Mouse (Mus musculus): ENCODE results near the gene Sfxn2.
"Not testable (repeated sequence)": the region's sequence is repeated elsewhere in the genome, so short reads cannot be mapped to it uniquely, and the experiment has no call there.

Sfxn2 gene

DNA sequence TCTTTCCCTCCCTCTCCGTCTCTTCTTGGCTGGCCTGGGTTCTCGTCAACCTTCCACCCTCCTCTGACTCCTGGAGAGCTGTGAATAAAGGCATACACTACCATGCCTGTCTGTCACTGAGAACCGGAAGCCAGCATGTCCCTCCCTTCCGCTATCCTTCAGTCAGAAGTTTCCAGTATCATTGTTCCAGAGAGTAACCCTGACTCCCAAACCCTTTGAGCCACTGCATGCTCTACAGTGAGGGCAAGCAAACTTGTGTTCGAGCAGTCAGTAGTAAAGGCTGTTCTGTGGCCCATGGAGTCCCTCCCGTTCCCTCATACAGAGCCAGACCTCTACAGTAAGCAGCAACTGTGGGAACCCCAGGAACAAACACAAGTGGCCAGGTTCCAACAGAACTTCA is 25.6 kb upstream of the Sfxn2 start:
- no peak for DNase-seq

DNA sequence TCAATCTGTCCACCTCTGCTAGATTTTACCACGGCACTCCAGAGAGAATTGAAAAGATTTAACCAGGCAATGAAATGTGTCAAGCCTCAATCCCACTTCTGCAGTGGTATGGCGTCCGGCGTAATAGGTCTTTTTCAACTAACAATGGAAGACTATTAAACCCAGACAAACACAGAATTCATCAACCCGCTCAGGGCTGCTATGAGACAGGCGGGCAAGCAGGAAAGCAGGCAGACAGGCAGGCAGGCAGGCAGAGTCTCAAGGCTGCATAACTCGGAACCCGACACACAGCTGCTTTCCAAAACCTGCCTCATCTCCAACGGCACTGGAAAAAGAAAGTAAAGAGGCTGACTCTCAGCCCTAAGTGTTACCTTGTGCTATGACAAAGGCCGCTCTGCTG is 25.1 kb upstream of the Sfxn2 start:
- DNase-seq = no peak

- no peak for DNase-seq
These were observed 22.8 kb upstream of the Sfxn2 start for GRCm38 (mm10) chr19:46550385-46550784.

- no peak for DNase-seq
These were observed 20.7 kb upstream of the Sfxn2 start for GRCm38 (mm10) chr19:46552496-46552895.

- DNase-seq = no peak
These were observed 19.6 kb upstream of the Sfxn2 start for GRCm38 (mm10) chr19:46553541-46553955.

DNA sequence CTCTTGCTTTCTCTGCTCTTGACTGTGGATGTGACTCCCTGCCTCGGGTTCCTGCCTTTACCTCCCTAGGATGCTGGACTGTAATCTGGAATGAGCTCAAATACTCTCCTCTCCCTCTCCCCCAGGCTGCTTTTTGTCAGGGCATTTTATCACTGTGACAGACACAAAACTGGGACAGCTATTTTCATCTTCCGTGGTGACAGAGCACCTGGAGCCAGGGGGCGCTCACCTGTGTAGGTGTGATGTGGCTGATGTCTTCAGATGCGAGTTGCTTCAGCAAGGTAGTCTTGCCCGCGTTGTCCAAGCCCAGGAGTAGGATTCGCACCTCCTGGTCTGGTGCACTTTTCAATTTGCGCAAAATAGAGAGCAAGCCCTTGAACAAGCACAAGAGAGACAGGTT is 15.2 kb upstream of the Sfxn2 start:
- no peak for DNase-seq

GRCm38 (mm10) chr19:46558631-46559030 is 14.5 kb upstream of the Sfxn2 start:
- no peak for DNase-seq

GRCm38 (mm10) chr19:46562132-46562531 is 11.0 kb upstream of the Sfxn2 start:
- peak; percentile 43 for DNase-seq

DNA sequence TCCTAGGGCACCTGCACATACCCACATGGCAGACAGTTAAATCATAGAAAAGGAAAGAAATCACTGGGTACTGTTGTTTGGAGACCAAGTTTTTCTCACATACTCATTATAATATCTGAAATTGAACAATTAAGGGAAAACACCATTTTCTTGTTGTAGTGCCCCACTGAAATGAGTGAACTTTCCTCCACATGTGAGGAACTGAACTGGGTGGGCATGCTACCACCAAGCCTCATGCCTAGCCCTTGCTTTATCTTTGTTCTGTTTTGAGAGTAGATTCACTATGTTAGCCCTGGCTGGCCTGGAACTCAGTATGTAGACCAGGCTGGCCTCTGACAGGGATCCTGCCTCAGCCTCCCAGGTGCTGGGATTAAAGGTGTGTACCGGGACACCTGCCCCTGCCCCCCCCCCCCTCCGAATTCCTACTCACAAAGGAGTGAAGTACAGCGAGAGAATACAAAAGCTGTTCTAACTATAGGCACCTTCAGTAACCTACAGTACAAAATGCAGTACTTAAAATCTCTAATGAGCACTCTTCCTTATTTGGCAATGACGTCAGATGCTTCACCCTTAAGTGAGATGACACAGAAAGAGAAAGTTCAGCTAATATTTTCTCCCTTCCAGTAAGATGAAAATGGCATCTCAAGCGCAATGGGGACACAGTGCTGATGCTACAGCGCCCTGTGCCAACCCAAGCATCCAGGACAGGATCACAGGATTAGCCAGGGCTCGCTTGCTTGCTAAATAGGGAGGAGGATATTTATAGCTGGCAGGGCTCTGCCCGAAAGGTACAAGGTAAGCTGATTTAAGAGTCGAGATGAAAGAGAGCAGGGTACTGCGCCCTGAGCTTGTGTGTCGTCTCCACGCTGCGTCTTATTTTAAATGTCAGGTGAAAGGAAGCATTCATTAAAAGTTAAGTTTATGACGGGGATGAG is 10.3 kb upstream of the Sfxn2 start:
- no peak for DNase-seq

GRCm38 (mm10) chr19:46563603-46564002 is 9.6 kb upstream of the Sfxn2 start:
- DNase-seq = no peak

DNA sequence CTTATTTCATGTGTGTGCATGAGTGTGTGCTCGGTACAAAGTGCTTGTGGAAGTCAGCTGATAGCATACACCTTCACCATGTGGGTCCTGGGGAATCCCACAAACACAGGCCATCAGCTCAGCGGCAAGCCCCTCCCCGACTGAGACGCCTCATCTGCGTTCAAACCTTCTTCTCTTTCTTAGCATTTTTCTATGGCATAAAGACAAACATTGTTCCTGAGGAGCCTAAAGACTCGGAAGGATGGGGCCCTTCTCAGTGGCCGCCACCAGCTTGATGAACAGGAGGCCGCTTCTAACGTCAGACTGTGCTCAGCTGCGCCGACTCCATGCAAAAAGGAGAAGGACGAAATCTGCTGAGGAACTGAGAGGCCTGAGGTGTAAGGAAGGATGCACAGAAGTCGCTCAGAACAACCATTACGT is 9.1 kb upstream of the Sfxn2 start:
- DNase-seq = no peak

DNA sequence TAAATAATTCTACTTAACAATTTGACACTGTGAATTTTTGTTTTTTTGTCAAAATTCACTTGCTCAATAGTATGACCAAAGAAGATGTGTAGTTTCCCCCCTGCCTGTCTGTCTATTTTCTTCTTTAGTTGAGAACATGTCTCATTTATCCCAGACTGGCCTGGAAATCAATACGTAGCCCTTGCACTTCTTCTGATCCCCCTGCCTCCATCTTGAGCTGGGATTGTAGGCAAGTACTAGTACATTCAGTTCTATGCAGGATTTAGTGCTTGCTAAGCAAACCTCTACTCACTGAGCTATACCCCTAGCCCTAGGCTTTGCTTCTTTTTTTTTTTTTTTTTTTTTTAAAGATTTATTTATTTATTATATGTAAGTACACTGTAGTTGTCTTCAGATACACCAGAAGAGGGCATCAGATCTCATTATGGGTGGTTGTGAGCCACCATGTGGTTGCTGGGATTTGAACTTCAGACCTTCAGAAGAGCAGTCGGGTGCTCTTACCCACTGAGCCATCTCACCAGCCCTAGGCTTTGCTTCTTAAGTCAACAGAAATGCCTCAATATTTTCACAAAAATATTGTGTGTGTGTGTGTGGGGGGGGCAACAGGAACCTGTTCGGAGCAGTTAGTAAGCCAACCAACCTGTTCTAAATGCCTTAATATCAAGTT is 1.8 kb upstream of the Sfxn2 start:
- DNase-seq = not testable (repeated sequence)

GRCm38 (mm10) chr19:46571878-46572244 is 1.3 kb upstream of the Sfxn2 start:
- no peak for DNase-seq

DNA sequence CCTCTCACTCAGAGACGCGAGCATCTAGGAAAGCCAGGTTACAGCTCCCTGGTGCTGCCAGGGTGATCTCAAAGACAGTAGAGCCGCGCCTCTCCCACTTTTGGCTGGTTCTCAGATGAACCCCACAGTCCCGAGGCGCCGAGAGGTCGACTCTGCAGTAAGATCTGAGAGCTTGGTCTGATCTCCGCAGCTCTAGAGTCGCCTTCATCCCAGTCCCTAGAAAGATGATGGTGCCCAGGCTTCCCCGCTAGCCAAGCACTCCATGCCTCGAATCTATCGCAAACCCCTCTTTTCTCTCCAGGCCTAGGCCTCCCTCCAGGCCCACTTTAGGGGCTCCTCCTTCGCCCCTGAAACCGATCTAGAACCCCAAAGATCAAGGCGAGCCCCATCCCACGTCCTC is 617 bp upstream of the Sfxn2 start:
- DNase-seq = no peak

DNA sequence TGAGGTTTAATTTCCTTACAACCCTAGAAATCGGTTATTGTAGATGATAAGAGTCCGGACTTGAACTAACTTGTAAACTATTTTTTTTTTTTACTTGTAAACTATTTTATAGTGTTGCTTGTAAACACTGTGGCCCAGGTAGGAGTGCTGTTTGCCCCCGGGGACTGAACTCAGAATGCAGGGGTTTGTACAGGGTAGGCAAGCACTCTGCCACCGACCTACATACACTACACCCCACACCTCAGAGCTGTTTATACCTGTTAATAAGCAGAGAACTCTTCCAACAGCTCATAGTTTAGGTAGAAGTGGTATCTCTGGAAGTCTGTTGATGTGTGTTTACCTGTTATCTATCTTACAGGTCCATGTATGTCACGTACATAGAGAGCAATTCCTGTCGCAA is 825 bp downstream of the Sfxn2 start:
- no peak for DNase-seq

DNA sequence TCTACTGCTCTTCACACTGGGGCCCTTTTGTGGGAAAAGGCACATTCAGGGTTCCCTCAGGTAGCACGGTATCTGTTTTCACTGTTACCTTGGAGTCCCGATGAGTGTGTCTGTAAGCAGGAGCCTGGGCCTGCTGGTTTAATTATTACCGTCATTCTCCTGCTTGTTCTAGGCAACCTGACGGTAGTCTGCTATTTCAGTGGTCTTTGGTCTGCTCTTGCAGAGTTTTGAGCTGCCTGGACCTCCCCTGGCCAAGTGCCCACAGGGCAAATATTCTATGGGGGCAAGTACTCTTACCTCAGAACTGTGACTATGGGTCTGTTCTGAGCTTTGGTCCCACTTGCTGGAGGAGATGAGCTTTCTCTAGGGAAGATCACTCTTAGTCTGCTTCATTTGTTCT is 2.0 kb downstream of the Sfxn2 start:
- DNase-seq = no peak

DNA sequence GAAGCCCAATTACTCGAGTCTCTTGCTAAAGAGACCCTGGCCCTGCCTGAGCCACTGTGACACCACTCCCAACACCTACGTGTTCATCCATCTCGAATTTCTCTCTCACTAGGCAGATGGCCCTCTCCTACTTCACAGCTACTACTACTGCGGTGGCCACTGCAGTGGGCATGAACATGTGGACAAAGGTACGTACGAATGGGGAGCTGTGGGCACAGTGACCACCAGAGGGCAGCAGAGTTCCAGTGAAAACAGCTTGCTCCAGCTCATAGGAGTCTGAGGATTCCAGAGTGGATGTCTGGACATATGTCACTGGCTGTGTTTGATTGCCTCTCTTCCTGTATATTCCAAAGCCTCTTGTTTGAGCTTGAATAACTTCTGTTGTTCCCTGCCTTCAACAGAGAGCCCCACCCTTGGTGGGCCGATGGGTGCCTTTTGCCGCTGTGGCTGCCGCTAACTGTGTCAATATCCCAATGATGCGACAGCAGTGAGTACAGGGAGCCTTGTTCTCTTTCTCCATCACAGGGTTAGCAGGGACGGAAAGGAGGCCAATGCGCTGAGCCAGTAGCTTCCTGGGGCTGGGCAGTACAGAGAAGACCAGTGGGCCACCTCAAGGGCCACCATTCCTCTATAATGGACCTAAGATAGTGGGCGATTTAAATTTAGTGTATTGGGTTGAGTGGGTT is 14.8 kb downstream of the Sfxn2 start:
- peak; percentile 73 for DNase-seq

DNA sequence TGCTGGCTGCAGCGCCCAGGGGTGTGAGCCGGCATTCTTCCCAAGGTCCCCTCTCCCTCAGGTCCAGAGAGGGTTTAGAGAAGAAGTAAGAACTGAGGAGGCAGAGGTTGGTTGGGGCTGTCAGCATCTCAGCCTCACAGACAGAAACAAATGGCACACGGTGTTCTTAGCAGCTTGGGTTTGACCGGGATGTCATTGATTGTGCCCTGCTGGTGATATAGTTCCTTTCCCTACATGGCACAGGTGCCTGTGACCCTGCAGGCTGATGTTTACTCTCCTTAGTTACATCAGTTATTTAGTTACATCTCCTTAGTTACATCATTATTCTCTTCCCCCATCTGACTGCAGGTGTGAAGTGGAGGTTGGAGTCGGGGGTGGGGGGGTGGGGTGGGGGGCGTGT is 18.4 kb downstream of the Sfxn2 start:
- DNase-seq = no peak

DNA sequence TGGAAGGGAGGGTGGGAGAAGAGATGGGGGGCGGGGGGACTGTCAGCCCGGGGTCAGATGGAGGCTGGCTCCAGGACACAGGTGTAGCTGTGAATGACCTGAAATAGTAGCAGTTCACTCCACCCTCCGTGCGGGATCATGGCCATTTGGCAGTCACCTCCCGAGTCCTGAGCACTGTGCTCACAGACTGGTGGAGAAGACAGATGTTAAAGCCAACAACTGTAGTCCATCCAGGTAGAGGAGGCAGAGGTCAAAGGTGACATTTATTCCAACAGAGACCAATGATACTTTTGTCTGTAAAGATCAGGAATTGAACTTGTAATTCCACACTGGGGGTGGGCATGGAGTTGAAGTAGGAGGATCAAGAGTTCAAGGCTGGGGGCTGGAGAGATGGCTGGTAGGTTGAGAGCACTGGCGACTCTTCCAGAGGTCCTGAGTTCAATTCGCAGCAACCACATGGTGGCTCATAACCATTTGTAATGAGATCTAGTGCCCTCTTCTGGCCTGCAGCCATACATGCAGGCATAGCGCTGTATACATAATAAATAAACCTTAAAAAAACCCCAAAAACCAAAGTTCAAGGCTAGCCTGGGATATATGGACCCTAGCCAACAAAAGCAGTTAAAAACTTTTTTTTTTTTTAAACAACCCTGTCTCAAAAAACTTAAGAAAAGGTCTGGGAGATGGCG is 19.7 kb downstream of the Sfxn2 start:
- no peak for DNase-seq

DNA sequence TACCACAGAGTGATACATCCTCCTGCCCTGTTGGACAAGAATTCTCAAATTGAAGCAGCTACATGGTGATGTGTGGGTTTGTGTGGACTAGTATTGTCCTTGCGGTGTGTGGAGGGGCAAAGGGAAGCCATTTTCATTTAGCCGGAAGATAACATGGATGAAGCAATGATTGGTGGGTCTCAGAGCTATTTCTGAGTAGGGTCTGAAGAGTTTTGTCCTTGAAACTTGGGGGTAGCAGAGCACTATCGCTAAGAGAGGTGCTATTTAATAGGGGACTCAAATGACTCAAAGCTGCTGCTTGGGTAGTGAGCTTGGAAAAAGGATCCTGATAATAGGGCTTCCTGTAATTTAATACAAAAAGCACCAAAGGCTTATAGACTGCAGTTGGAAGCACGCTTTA is 25.0 kb downstream of the Sfxn2 start:
- no peak for DNase-seq

GRCm38 (mm10) chr19:46598720-46599252 is 25.6 kb downstream of the Sfxn2 start, which contains the start of gene Wbp1l:
TSS of gene Wbp1l (plus strand) at chr19:46599084.
- peak; percentile 95 for DNase-seq

GRCm38 (mm10) chr19:46599375-46600256 is 26.5 kb downstream of the Sfxn2 start:
- no peak for DNase-seq
